Mouse (Mus musculus) hindbrain, embryonic 10.5 days (tissue): ENCODE measurements around the gene Olfr1444. TPM values are rescaled to one million over a fixed set of nuclear protein-coding genes. Genes with fewer than 3 reads are reported as not detected.

ENCODE experiments used
- DNase-seq: peaks from one replicate; pipeline ENCODE4 v3.0.0-alpha.2; 2017; ENCODE audit warnings: low spot score
- H3K27ac ChIP-seq: fragments of 300-500 bp; sonication (generic); 2 replicates; pipeline ENCODE4 v1.5.1; 2016; ENCODE audit warnings: mild to moderate bottlenecking, moderate library complexity
- H3K27me3 ChIP-seq: fragments of 300-500 bp; sonication (generic); 2 replicates; pipeline ENCODE4 v1.6.1; 2016; ENCODE audit warnings: mild to moderate bottlenecking; ENCODE audit not compliant: poor library complexity, insufficient read depth, severe bottlenecking
- H3K36me3 ChIP-seq: fragments of 300-500 bp; sonication (generic); 2 replicates; pipeline ENCODE4 v1.6.1; 2016; ENCODE audit warnings: mild to moderate bottlenecking, moderate library complexity
- H3K4me1 ChIP-seq: fragments of 300-500 bp; sonication (generic); replicated peaks from 2 replicates; pipeline ENCODE4 v1.6.1; 2016; ENCODE audit warnings: mild to moderate bottlenecking
- H3K4me3 ChIP-seq: fragments of 300-500 bp; sonication (generic); 2 replicates; pipeline ENCODE4 v1.5.1; 2016; ENCODE audit warnings: mild to moderate bottlenecking, moderate library complexity
- H3K9me3 ChIP-seq: fragments of 300-500 bp; sonication (generic); 2 replicates; pipeline ENCODE4 v1.6.1; 2016; ENCODE audit warnings: mild to moderate bottlenecking, moderate library complexity
- WGBS: fragments of 180-500 bp; shearing (Covaris S2); methylation state at CpG from one replicate; pipeline ENCODE4 v1.1.7; 2016; 5-methylcytosine and 5-hydroxymethylcytosine counted together
- polyA plus RNA-seq: library from polyadenylated mRNA; unstranded; fragments of >200 nt; fragmentation: Nextera tagmentation; extraction: Ambion mirVana; gene quantifications from 2 replicates; pipeline ENCODE4 v1.2.1, GENCODE M21; 2016

The Olfr1444 gene
- polyA plus RNA-seq, 1 experiment from 2014 or later, result not detected

- H3K4me1 ChIP-seq, result no peaks in the 10 kb centered on the region
- peaks cover 20% of the 10 kb centered on the region for H3K9me3 ChIP-seq
- H3K27ac ChIP-seq, result no peak within 1 kb of the TSS
- WGBS, result 94% methylated on average over 1 of the region's 1 CpGs
- no peak within 1 kb of the TSS for H3K4me3 ChIP-seq
- no peaks in the 10 kb centered on the region for H3K27me3 ChIP-seq
- no peak for DNase-seq
- no peaks in the 10 kb centered on the region for H3K36me3 ChIP-seq
Measured at GRCm38 (mm10) chr19:12903643-12904042, 46.6 kb downstream of the Olfr1444 start, which contains the start of gene Olfr1447. Gene Olfr1447 (minus strand): TSS chr19:12903743.

Other genes starting within 250 kb of the Olfr1444 start
- gene Glyat, start 224.0 kb upstream of the Olfr1444 start, polyA plus RNA-seq, result not detected in 2 replicates
- not detected in 2 replicates for gene Olfr1442, start 186.8 kb upstream of the Olfr1444 start, polyA plus RNA-seq
- not detected in 2 replicates for gene Olfr1443, start 179.2 kb upstream of the Olfr1444 start, polyA plus RNA-seq
- gene Keg1, start 161.5 kb upstream of the Olfr1444 start, polyA plus RNA-seq, result not detected in 2 replicates
- gene Cntf, start 91.7 kb upstream of the Olfr1444 start, polyA plus RNA-seq, result 1.1 and 2.0 TPM in 2 replicates
- gene Zfp91, start 61.2 kb upstream of the Olfr1444 start, polyA plus RNA-seq, result 12.6 and 14.3 TPM in 2 replicates
- gene Lpxn, start 61.1 kb upstream of the Olfr1444 start, polyA plus RNA-seq, result 0.73 and 1.1 TPM in 2 replicates
- not detected in 2 replicates for gene Gm5244, start 10.6 kb upstream of the Olfr1444 start, polyA plus RNA-seq
- not detected in 2 replicates for gene Olfr1445, start 26.6 kb downstream of the Olfr1444 start, polyA plus RNA-seq
- not detected in 2 replicates for gene Olfr1446, start 36.2 kb downstream of the Olfr1444 start, polyA plus RNA-seq
- gene Olfr1447, start 46.5 kb downstream of the Olfr1444 start, polyA plus RNA-seq, result not detected in 2 replicates
- gene Olfr1448, start 67.1 kb downstream of the Olfr1444 start, polyA plus RNA-seq, result not detected in 2 replicates
- gene Olfr1449, start 73.6 kb downstream of the Olfr1444 start, polyA plus RNA-seq, result not detected in 2 replicates
- not detected in 2 replicates for gene Olfr1450, start 93.0 kb downstream of the Olfr1444 start, polyA plus RNA-seq
- gene Olfr1451, start 137.7 kb downstream of the Olfr1444 start, polyA plus RNA-seq, result not detected in 2 replicates
- not detected in 2 replicates for gene Olfr1453, start 171.0 kb downstream of the Olfr1444 start, polyA plus RNA-seq
- gene Olfr1454, start 203.3 kb downstream of the Olfr1444 start, polyA plus RNA-seq, result not detected in 2 replicates
- gene Olfr1457, start 240.6 kb downstream of the Olfr1444 start, polyA plus RNA-seq, result not detected in 2 replicates
- not detected in 2 replicates for gene Olfr1458, start 249.5 kb downstream of the Olfr1444 start, polyA plus RNA-seq